Comparison of ENCODE assay signal across 17 mouse cellular contexts in the genomic region with DNA sequence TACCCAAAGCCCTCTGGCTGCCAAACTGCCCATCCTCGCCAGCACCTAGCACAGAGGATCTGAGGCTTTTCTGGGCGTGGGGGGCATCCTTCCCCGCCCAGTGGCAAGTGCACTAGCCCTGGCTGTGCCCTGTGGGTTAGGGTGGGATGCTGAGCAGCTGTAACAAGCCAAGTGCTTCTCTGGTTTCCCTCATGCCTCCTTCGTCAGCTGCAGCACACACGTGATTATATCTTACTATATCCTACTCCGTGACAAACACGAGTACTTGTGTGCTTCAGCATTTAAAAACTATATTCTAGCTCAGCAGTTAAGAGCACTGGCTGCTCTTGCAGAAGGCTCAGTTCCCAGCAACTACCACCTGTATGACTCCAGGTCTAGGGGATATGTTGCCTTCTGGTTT. TPM values are rescaled to one million over a fixed set of nuclear protein-coding genes. Genes with fewer than 3 reads are reported as not detected.
DNase-seq lines count a peak whose midpoint lies in the region; ATAC-seq and TF ChIP-seq lines count a peak whose summit lies in the region.
"Had no signal": no experiment of that assay in that cellular context is flagged by ENCODE, and none has a peak within 500 bp of the region (broad histone marks: within the 10 kb centered on the region; RNA-seq: fewer than 3 reads in every experiment).

No protein-coding gene starts in this region.

- ATAC-seq in lung, embryonic 15.5 days (ENCODE audit: borderline replicate concordance, extremely low read depth, low FRiP score, low TSS enrichment): no peak
- no peak for ATAC-seq in limb, embryonic 12.5 days (ENCODE audit: insufficient number of reproducible peaks, insufficient read depth, low FRiP score, low TSS enrichment, low read depth)
- no peak for ATAC-seq in heart, embryonic 11.5 days (replicated peaks; ENCODE audit: insufficient number of reproducible peaks, low FRiP score, low TSS enrichment)
- ATAC-seq: hindbrain, embryonic 16.5 days; midbrain, embryonic 15.5 days had no signal

- H3K27ac ChIP-seq in heart, embryonic 10.5 days: peak overlapping the region; percentile 49; the same call in 1 of the 2 replicates
- H3K27ac ChIP-seq in lung, embryonic 15.5 days: peak overlapping the region; percentile 62; the same call in 1 of the 2 replicates
- H3K27ac ChIP-seq in ES-Bruce4 (ENCODE audit: insufficient read depth, low read length): 0 out of 2 replicates have a peak overlapping the region, but pooled peaks have one; percentile 15
- peak overlapping the region; percentile 51; the same call in 1 of the 2 replicates for H3K27ac ChIP-seq in limb, embryonic 12.5 days
- H3K27ac ChIP-seq in heart, embryonic 11.5 days (ENCODE audit: low read depth, low read length): no peak overlapping the region
- H3K27ac ChIP-seq: liver, embryonic 14.5 days; midbrain, embryonic 15.5 days had no signal

- H3K4me1 ChIP-seq in heart, embryonic 10.5 days: peaks cover 27% of the 10 kb centered on the region
- peaks cover 21% of the 10 kb centered on the region for H3K4me1 ChIP-seq in lung, embryonic 15.5 days
- H3K4me1 ChIP-seq in ES-Bruce4 (ENCODE audit: control insufficient read depth, insufficient read depth, low read length): peaks cover 12% of the 10 kb centered on the region
- H3K4me1 ChIP-seq in limb, embryonic 12.5 days (replicated peaks): peaks cover 20% of the 10 kb centered on the region
- H3K4me1 ChIP-seq in heart, embryonic 11.5 days (ENCODE audit: control insufficient read depth, insufficient read depth, low read length): peaks cover 13% of the 10 kb centered on the region

- no peak overlapping the region for H3K4me3 ChIP-seq in heart, embryonic 10.5 days
- no peak overlapping the region for H3K4me3 ChIP-seq in lung, embryonic 15.5 days
- no peak overlapping the region for H3K4me3 ChIP-seq in ES-Bruce4 (ENCODE audit: low read depth, low read length)
- no peak overlapping the region for H3K4me3 ChIP-seq in limb, embryonic 12.5 days (replicated peaks)
- H3K4me3 ChIP-seq in heart, embryonic 11.5 days (ENCODE audit: low read depth, low read length): no peak overlapping the region
- H3K4me3 ChIP-seq: forebrain, embryonic 12.5 days; midbrain, embryonic 15.5 days had no signal

- no peak overlapping the region for H3K4me2 ChIP-seq in lung, embryonic 15.5 days
- H3K4me2 ChIP-seq in limb, embryonic 12.5 days: no peak overlapping the region
- no peak overlapping the region for H3K4me2 ChIP-seq in heart, embryonic 11.5 days
- H3K4me2 ChIP-seq: midbrain, embryonic 15.5 days had no signal

- TF ChIP-seq CTCF in ES-Bruce4 (IDR thresholded peaks at IDR 0.05; ENCODE audit: low read depth, low read length): no peak

- H3K9me3 ChIP-seq in heart, embryonic 10.5 days: no peaks in the 10 kb centered on the region
- H3K9me3 ChIP-seq in lung, embryonic 15.5 days: no peaks in the 10 kb centered on the region
- H3K9me3 ChIP-seq in ES-Bruce4 (replicated peaks; ENCODE audit: control insufficient read depth, insufficient read depth, low read length, poor library complexity, severe bottlenecking): no peaks in the 10 kb centered on the region
- H3K9me3 ChIP-seq in limb, embryonic 12.5 days: no peaks in the 10 kb centered on the region
- H3K9me3 ChIP-seq in heart, embryonic 11.5 days (replicated peaks; ENCODE audit: control insufficient read depth, low read length): no peaks in the 10 kb centered on the region
- H3K9me3 ChIP-seq: forebrain, embryonic 12.5 days; midbrain, embryonic 15.5 days had no signal

- TF ChIP-seq POLR2A in ES-Bruce4 (IDR thresholded peaks at IDR 0.05; ENCODE audit: insufficient read depth, low read length): no peak

- H3K36me3 ChIP-seq in heart, embryonic 10.5 days: no peaks in the 10 kb centered on the region
- H3K36me3 ChIP-seq in lung, embryonic 15.5 days: no peaks in the 10 kb centered on the region
- H3K36me3 ChIP-seq in ES-Bruce4 (ENCODE audit: control insufficient read depth, insufficient read depth, low read length, poor library complexity, severe bottlenecking): no peaks in the 10 kb centered on the region
- no peaks in the 10 kb centered on the region for H3K36me3 ChIP-seq in limb, embryonic 12.5 days
- no peaks in the 10 kb centered on the region for H3K36me3 ChIP-seq in heart, embryonic 11.5 days (ENCODE audit: control insufficient read depth, insufficient read depth, low read length)
- H3K36me3 ChIP-seq: forebrain, embryonic 12.5 days; midbrain, embryonic 15.5 days had no signal

- intact Hi-C loops in gastrocnemius, postnatal 14 days (cut with DNase I; ENCODE audit: low total_unique reads): no loop called here

- no peaks in the 10 kb centered on the region for H3K27me3 ChIP-seq in heart, embryonic 10.5 days (ENCODE audit: insufficient read depth, poor library complexity, severe bottlenecking)
- no peaks in the 10 kb centered on the region for H3K27me3 ChIP-seq in lung, embryonic 15.5 days
- H3K27me3 ChIP-seq in ES-Bruce4 (ENCODE audit: control insufficient read depth, insufficient read depth, low read length, poor library complexity, severe bottlenecking): no peaks in the 10 kb centered on the region
- H3K27me3 ChIP-seq in limb, embryonic 12.5 days: no peaks in the 10 kb centered on the region
- no peaks in the 10 kb centered on the region for H3K27me3 ChIP-seq in heart, embryonic 11.5 days (ENCODE audit: control insufficient read depth, insufficient read depth, low read length)
- H3K27me3 ChIP-seq: midbrain, embryonic 15.5 days had no signal

- no peak for TF ChIP-seq EP300 in ES-Bruce4 (IDR thresholded peaks at IDR 0.05; ENCODE audit: insufficient read depth, low read depth, low read length)

- WGBS in heart, embryonic 10.5 days: 73% methylated on average over 7 of the region's 7 CpGs
- 75% methylated on average over 7 of the region's 7 CpGs for WGBS in lung, embryonic 15.5 days
- 83% methylated on average over 7 of the region's 7 CpGs for WGBS in limb, embryonic 12.5 days
- WGBS in heart, embryonic 11.5 days (ENCODE audit: insufficient replicate concordance): 80% methylated on average over 7 of the region's 7 CpGs

- DNase-seq in heart, embryonic 10.5 days (ENCODE audit: low spot score): no peak
- no peak for DNase-seq in heart, adult 18-20 months
- no peak for DNase-seq in lung, postnatal 36 days
- no peak for DNase-seq in gastrocnemius, postnatal 14 days
- DNase-seq: cerebellum, adult 18-20 months; cerebellum, postnatal 25 days; heart, postnatal 36 days; layer of hippocampus, postnatal 36 days; thymus, adult 2 months had no signal

- no peak overlapping the region for H3K9ac ChIP-seq in lung, embryonic 15.5 days
- H3K9ac ChIP-seq in ES-Bruce4 (ENCODE audit: low read depth, poor library complexity, severe bottlenecking): no peak overlapping the region
- no peak overlapping the region for H3K9ac ChIP-seq in limb, embryonic 12.5 days (replicated peaks)
- H3K9ac ChIP-seq in heart, embryonic 11.5 days (ENCODE audit: low read depth, low read length): no peak overlapping the region
- H3K9ac ChIP-seq: forebrain, embryonic 12.5 days; liver, embryonic 14.5 days; midbrain, embryonic 15.5 days had no signal

RNA-seq across cellular contexts. Expression of a gene that starts 44.7 kb away (rescaled TPM):
- polyA plus RNA-seq in heart, embryonic 10.5 days (2016; fragmentation: Nextera tagmentation; extraction: Ambion mirVana): 15.2 and 20.0 TPM in 2 replicates
- 10 to 100 TPM in 1 of 2 experiments, 1 to 10 TPM in 1; 9.1 to 10.3 TPM for total RNA-seq in heart, adult 18-20 months (2021)
- 20.2 and 20.7 TPM in 2 replicates for polyA plus RNA-seq in lung, embryonic 15.5 days (2015; fragmentation: Nextera tagmentation; extraction: Ambion mirVana)
- polyA plus RNA-seq in ES-Bruce4 (2011; ENCODE audit: insufficient read depth, insufficient read length, low read depth, missing spikeins): 25.2 and 25.7 TPM in 2 replicates
- 39.9 and 43.4 TPM in 2 replicates for polyA plus RNA-seq in limb, embryonic 12.5 days (2016; fragmentation: Nextera tagmentation; extraction: Ambion mirVana)
- 9.7 and 11.4 TPM in 2 replicates for polyA plus RNA-seq in heart, embryonic 11.5 days (2014; fragmentation: Nextera tagmentation; extraction: Ambion mirVana)
- 10 to 100 TPM; 39.3 to 40.2 TPM for total RNA-seq in gastrocnemius, postnatal 14 days (2021)
